ENCODE assay signal across 19 mouse cellular contexts in genomic region chr13:97207472-97208111, GRCm38 (mm10). TPM values are rescaled to one million over a fixed set of nuclear protein-coding genes. Genes with fewer than 3 reads are reported as not detected.
DNase-seq lines count a peak whose midpoint lies in the region; ATAC-seq and TF ChIP-seq lines count a peak whose summit lies in the region.
"Had no signal": no experiment of that assay in that cellular context is flagged by ENCODE, and none has a peak within 500 bp of the region (broad histone marks: within the 10 kb centered on the region; RNA-seq: fewer than 3 reads in every experiment).

No protein-coding gene starts in this region.

- peak overlapping the region; percentile 2; the same call in 1 of the 2 replicates for H3K4me2 ChIP-seq in stomach, embryonic 15.5 days
- no peak overlapping the region for H3K4me2 ChIP-seq in stomach, postnatal 0 days (replicated peaks; ENCODE audit: low read depth)
- H3K4me2 ChIP-seq: forebrain, embryonic 13.5 days; liver, embryonic 12.5 days; neural tube, embryonic 15.5 days had no signal

- peak; percentile 33 for DNase-seq in kidney, adult 2 months
- no peak for DNase-seq in kidney, postnatal 10 days
- DNase-seq in stomach, postnatal 0 days (ENCODE audit: low spot score) = no peak
- DNase-seq in right cerebral cortex, postnatal 10 days (ENCODE audit: low spot score in 2 of 2) = no peak
- DNase-seq in cerebellum, adult 9-10 months = no peak
- DNase-seq in ovary, postnatal 10 days (ENCODE audit: low spot score) = no peak
- DNase-seq: adrenal gland, adult 2 months; cerebellum, adult 11 months; cerebellum, postnatal 25 days; heart, postnatal 4 days; layer of hippocampus, postnatal 36 days; left cerebral cortex, postnatal 4 days; right cerebral cortex, postnatal 14 days had no signal

- no peaks in the 10 kb centered on the region for H3K27me3 ChIP-seq in kidney, adult 2 months (replicated peaks; ENCODE audit: control insufficient read depth, insufficient read depth, low read length)
- no peaks in the 10 kb centered on the region for H3K27me3 ChIP-seq in stomach, embryonic 15.5 days (replicated peaks)
- H3K27me3 ChIP-seq in stomach, postnatal 0 days (ENCODE audit: control insufficient read depth, insufficient read depth, low read length) = no peaks in the 10 kb centered on the region
- H3K27me3 ChIP-seq: forebrain, embryonic 13.5 days; liver, embryonic 12.5 days; neural tube, embryonic 15.5 days had no signal

- TF ChIP-seq EP300 in stomach, postnatal 0 days (optimal IDR thresholded peaks at IDR 0.05) = no peak

- no peaks in the 10 kb centered on the region for H3K9me3 ChIP-seq in stomach, embryonic 15.5 days
- H3K9me3 ChIP-seq in stomach, postnatal 0 days (ENCODE audit: control insufficient read depth, low read length) = no peaks in the 10 kb centered on the region
- H3K9me3 ChIP-seq: forebrain, embryonic 13.5 days; liver, embryonic 12.5 days; midbrain, embryonic 10.5 days; neural tube, embryonic 15.5 days had no signal

- TF ChIP-seq POLR2A in kidney, adult 2 months (IDR thresholded peaks at IDR 0.05; ENCODE audit: low read depth, low read length) = no peak

- no peak for TF ChIP-seq CTCF in kidney, adult 2 months (conservative IDR thresholded peaks at IDR 0.05; ENCODE audit: insufficient read depth, insufficient read length, low read depth, low read length)
- no peak for TF ChIP-seq CTCF in stomach, postnatal 0 days (IDR thresholded peaks at IDR 0.05; ENCODE audit: low read depth)

- no peak overlapping the region; the same call in 1 of the 2 replicates for H3K27ac ChIP-seq in kidney, adult 2 months (ENCODE audit: insufficient read depth, low read depth, low read length)
- H3K27ac ChIP-seq in stomach, embryonic 15.5 days = no peak overlapping the region
- no peak overlapping the region for H3K27ac ChIP-seq in stomach, postnatal 0 days (replicated peaks)
- H3K27ac ChIP-seq: forebrain, embryonic 13.5 days; liver, embryonic 12.5 days; midbrain, embryonic 10.5 days; neural tube, embryonic 15.5 days had no signal

- peaks cover 9% of the 10 kb centered on the region for H3K4me1 ChIP-seq in kidney, adult 2 months (ENCODE audit: control insufficient read depth, insufficient read depth, low read length)
- no peaks in the 10 kb centered on the region for H3K4me1 ChIP-seq in stomach, embryonic 15.5 days
- H3K4me1 ChIP-seq in stomach, postnatal 0 days (replicated peaks; ENCODE audit: control insufficient read depth, insufficient read depth) = no peaks in the 10 kb centered on the region

- no peak for ATAC-seq in stomach, embryonic 15.5 days (ENCODE audit: insufficient read depth, low FRiP score, low read depth)
- ATAC-seq in stomach, postnatal 0 days (ENCODE audit: low FRiP score, low TSS enrichment) = no peak
- peak; percentile 50 for ATAC-seq in granulocyte monocyte progenitor cell, adult 5-6 weeks (replicated peaks; ENCODE audit: poor library complexity, severe bottlenecking)
- ATAC-seq: forebrain, embryonic 13.5 days; liver, embryonic 12.5 days had no signal

- no peak overlapping the region for H3K4me3 ChIP-seq in kidney, adult 2 months (ENCODE audit: insufficient read depth, low read depth, low read length)
- H3K4me3 ChIP-seq in stomach, embryonic 15.5 days (replicated peaks) = no peak overlapping the region
- no peak overlapping the region for H3K4me3 ChIP-seq in stomach, postnatal 0 days (ENCODE audit: low read depth, low read length)
- H3K4me3 ChIP-seq: forebrain, embryonic 13.5 days; liver, embryonic 12.5 days; midbrain, embryonic 10.5 days; neural tube, embryonic 15.5 days had no signal

- 75% methylated on average over 7 of the region's 7 CpGs for WGBS in kidney, adult 2 months
- 86% methylated on average over 7 of the region's 7 CpGs for WGBS in stomach, embryonic 15.5 days
- WGBS in stomach, postnatal 0 days = 76% methylated on average over 7 of the region's 7 CpGs

- H3K9ac ChIP-seq in stomach, embryonic 15.5 days = no peak overlapping the region
- no peak overlapping the region for H3K9ac ChIP-seq in stomach, postnatal 0 days (ENCODE audit: low read length)
- H3K9ac ChIP-seq: forebrain, embryonic 13.5 days; liver, embryonic 12.5 days; neural tube, embryonic 15.5 days had no signal

- no peaks in the 10 kb centered on the region for H3K36me3 ChIP-seq in kidney, adult 2 months (ENCODE audit: control insufficient read depth, insufficient read depth, low read length)
- H3K36me3 ChIP-seq in stomach, embryonic 15.5 days = no peaks in the 10 kb centered on the region
- no peaks in the 10 kb centered on the region for H3K36me3 ChIP-seq in stomach, postnatal 0 days (ENCODE audit: control insufficient read depth, insufficient read depth, low read length)
- H3K36me3 ChIP-seq: liver, embryonic 12.5 days; midbrain, embryonic 10.5 days; neural tube, embryonic 15.5 days had no signal

RNA-seq across cellular contexts. Expression of gene Hexb, which starts 9.4 kb away (rescaled TPM):
- 149 and 205 TPM in 2 replicates for polyA plus RNA-seq in kidney, adult 2 months (2012; rRNA removed)
- 42.7 and 44.6 TPM in 2 replicates for polyA plus RNA-seq in stomach, embryonic 15.5 days (2015; fragmentation: Nextera tagmentation; extraction: Ambion mirVana)
- 27.0 and 28.7 TPM in 2 replicates for polyA plus RNA-seq in stomach, postnatal 0 days (2015; fragmentation: Nextera tagmentation; extraction: Ambion mirVana)
- 27.7 and 33.3 TPM in 2 replicates for total RNA-seq in granulocyte monocyte progenitor cell, adult 5-6 weeks (2014; fragmentation: Nextera tagmentation)
- total RNA-seq in granulocyte monocyte progenitor cell, adult 5-6 weeks (2017) = 31.8 and 32.1 TPM in 2 replicates

RNA-seq across cellular contexts. Expression of gene Enc1, which starts 33.3 kb away (rescaled TPM):
- polyA plus RNA-seq in kidney, adult 2 months (2012; rRNA removed) = 2.7 and 3.6 TPM in 2 replicates
- 7.2 and 7.9 TPM in 2 replicates for polyA plus RNA-seq in stomach, embryonic 15.5 days (2015; fragmentation: Nextera tagmentation; extraction: Ambion mirVana)
- 3.3 and 3.5 TPM in 2 replicates for polyA plus RNA-seq in stomach, postnatal 0 days (2015; fragmentation: Nextera tagmentation; extraction: Ambion mirVana)
- 1.3 and 3.8 TPM in 2 replicates for total RNA-seq in granulocyte monocyte progenitor cell, adult 5-6 weeks (2014; fragmentation: Nextera tagmentation)
- 2.4 and 2.5 TPM in 2 replicates for total RNA-seq in granulocyte monocyte progenitor cell, adult 5-6 weeks (2017)
